Mouse (Mus musculus) neutrophil, adult 65 days (primary cell): Measurements from ENCODE around the gene Rnf11. TPM values are rescaled to one million over a fixed set of nuclear protein-coding genes. Genes with fewer than 3 reads are reported as not detected.

Source experiments
- total RNA-seq: library from RNA; stranded (reverse); gene quantifications from 2 replicates; pipeline ENCODE4 v1.2.4, GENCODE M21; 2023

The Rnf11 gene
- total RNA-seq = 80.8 and 97.3 TPM in 2 replicates

DNA sequence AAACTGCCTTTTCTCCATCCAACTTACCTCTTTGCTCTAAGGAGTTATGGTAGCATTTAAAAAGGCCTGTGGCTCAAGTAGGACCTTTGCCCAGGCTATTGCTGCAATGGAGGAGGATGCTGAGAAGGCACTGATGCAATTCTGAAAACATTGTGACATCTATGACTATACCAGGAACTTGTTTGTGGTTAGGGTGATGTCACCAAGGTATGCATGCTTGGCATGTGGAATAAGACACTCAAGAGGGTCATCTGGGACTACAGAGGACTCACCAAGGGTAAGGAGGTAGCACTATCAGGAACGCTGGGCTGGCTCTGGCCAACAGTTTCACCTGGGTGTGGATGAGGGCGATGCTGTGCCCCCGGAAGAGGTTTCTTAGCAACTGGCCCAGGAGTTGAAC is at the start of gene Rnf11:
Gene Rnf11 (minus strand): TSS at position 108 of the 400 bp plus-strand sequence.

DNA sequence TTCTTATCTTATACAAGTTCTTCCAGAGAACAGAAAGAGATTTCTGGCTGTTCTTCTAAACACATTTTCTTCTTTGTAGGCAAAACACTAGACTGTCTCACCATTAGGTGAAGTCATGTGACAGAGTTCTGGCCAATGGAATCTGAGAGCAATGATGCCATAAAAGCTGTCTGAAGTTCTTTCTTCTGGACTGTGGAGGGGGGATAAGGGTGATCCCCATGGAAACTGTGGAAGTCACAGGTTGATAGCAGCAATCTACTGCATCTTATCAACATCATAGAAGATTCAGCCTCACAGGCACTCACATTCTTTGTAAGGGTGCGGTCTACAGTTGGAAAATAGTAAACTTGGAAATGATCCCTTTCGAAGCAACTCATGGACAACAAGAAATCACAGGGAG is 46.6 kb upstream of the Rnf11 start, which contains the start of gene 4930522H14Rik:
Gene 4930522H14Rik (minus strand): TSS at position 187 of the 400 bp plus-strand sequence.

GRCm38 (mm10) chr4:109406486-109407175 is 77.9 kb downstream of the Rnf11 start, which contains the start of gene Ttc39a:
Gene Ttc39a, plus strand, starts transcription at chr4:109406623.

Other genes starting within 250 kb of the Rnf11 start
- gene Eps15, start 204.5 kb downstream of the Rnf11 start, total RNA-seq = 93.4 and 104 TPM in 2 replicates
- gene Ttc39a, start 78.1 kb downstream of the Rnf11 start, total RNA-seq = 0.22 TPM in 1 of 2 replicates, not detected in the other
- gene 4930522H14Rik, start 46.6 kb upstream of the Rnf11 start, total RNA-seq = not detected in 2 replicates
- 31.7 and 40.5 TPM in 2 replicates for gene Cdkn2c, start 182.5 kb upstream of the Rnf11 start, total RNA-seq
- gene Faf1, start 191.9 kb upstream of the Rnf11 start, total RNA-seq = 19.5 and 24.5 TPM in 2 replicates